Mouse (Mus musculus): ENCODE results near the gene Aebp1.

Aebp1 gene

DNA sequence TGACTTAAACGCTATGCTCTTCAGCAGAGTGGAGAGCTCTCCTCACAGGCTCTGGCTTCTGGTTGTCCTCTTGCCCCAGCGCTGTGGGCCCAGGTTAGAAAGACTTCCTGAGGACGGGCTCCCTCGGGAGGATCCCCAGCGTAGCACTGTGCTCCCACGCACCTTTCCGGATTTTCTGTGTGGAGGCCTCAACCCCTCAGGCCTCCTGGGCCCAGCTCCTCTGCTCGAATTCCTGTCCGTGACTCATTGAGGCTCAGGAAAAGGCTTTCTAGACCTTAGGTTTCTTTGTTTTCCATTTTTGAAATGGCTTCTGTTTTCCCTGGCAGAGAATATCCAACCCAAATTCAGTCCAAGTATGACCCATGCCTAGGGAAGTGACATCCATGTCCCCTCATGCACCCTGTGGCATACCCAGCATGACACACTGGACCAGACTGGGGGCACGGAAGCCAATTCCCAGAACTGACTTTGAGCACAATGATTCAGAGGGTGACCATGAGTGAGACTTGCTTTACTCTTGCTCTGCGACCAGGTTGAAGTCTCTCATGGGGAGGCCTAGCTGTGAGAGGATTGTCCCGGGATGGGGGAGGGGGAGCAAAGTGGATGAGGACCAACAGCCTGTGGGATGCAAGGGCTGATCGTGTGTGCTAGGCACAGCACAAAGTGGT, 1.7 kb upstream of the Aebp1 start:
- peaks cover 44% of the 10 kb centered on the region for H3K4me1 ChIP-seq (replicated peaks; ENCODE audit: low read depth, low read length)
- TF ChIP-seq POU5F1 (IDR thresholded peaks at IDR 0.05; ENCODE audit: borderline replicate concordance, low read length) (no peak), CTCF (conservative IDR thresholded peaks at IDR 0.05; ENCODE audit: low read length) (no peak), NANOG (IDR thresholded peaks at IDR 0.05; ENCODE audit: borderline replicate concordance, low read length) (no peak)
- H3K27me3 ChIP-seq (ENCODE audit: insufficient read depth, low read length) = peaks cover 58% of the 10 kb centered on the region
- H3K36me3 ChIP-seq (ENCODE audit: insufficient read depth, low read length) = peaks cover 8% of the 10 kb centered on the region
- no peak overlapping the region for H3K4me3 ChIP-seq (replicated peaks; ENCODE audit: low read length)
- no peaks in the 10 kb centered on the region for H3K9me3 ChIP-seq (ENCODE audit: low read length)

DNA sequence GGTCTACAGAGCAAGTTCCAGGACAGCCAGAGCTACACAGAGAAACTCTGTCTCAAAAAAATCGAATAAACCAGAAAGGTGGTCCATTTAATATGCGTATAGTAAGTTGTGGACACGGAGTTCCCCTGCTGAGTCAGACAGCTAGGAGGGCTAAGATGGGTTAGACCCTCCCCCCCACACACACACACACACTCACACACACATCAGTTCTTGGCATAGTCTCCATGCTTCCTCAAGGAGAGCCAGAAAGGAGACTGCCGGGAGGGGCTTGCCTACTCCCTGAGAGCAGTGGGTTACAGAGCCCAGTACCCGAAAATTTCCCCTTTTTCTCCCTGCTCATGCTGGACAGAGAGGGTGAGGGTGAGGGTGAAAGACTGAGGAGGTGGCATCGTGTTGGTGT, 1.1 kb upstream of the Aebp1 start:
- Histone ChIP-seq H3K4me1 (replicated peaks; ENCODE audit: low read depth, low read length) (peaks cover 38% of the 10 kb centered on the region), H3K9me3 (ENCODE audit: low read length) (no peaks in the 10 kb centered on the region), H3K36me3 (ENCODE audit: insufficient read depth, low read length) (peaks cover 14% of the 10 kb centered on the region), H3K27me3 (ENCODE audit: insufficient read depth, low read length) (peaks cover 63% of the 10 kb centered on the region), H3K4me3 (replicated peaks; ENCODE audit: low read length) (no peak overlapping the region)
- TF ChIP-seq NANOG (IDR thresholded peaks at IDR 0.05; ENCODE audit: borderline replicate concordance, low read length) (no peak), POU5F1 (IDR thresholded peaks at IDR 0.05; ENCODE audit: borderline replicate concordance, low read length) (no peak), CTCF (conservative IDR thresholded peaks at IDR 0.05; ENCODE audit: low read length) (no peak)

DNA sequence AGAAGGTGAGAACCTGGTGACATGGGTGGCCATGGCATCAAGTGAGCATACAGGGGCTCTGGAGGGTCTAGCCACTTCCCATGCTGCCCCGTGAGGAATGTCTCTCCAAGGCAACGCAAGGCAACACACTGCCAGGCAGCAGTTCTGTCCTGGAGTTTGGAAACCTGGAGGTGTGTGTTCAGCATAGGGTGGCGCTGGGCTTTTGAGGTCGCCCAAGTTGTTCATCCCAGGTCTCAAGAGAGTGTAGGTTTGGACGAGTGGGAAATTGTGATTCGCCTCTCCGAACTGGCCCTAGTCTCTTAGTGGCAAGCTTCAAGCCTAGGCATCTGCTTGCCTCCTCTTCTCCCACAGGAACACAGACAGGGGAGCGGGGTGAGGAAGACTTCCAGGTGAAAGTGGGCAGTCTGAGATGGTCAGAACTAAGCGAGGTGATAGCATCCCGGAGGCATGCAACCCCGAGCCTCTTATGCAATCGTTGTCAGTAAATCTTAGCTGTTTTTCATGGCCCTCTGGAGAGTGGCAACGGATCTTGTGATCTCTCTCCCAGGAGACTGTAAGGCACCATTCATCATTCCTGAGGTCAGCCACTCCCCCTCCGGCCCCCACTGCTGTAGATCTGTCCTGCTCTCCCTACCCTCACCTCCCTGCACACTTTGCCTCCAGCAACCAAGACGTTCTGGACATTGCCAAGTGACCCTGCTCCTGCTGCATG, 803 bp downstream of the Aebp1 start:
- H3K4me3 ChIP-seq (replicated peaks; ENCODE audit: low read length) = peak overlapping the region; percentile 81
- peaks cover 17% of the 10 kb centered on the region for H3K36me3 ChIP-seq (ENCODE audit: insufficient read depth, low read length)
- peaks cover 32% of the 10 kb centered on the region for H3K4me1 ChIP-seq (replicated peaks; ENCODE audit: low read depth, low read length)
- TF ChIP-seq POU5F1 (IDR thresholded peaks at IDR 0.05; ENCODE audit: borderline replicate concordance, low read length) = no peak
- no peak for TF ChIP-seq NANOG (IDR thresholded peaks at IDR 0.05; ENCODE audit: borderline replicate concordance, low read length)
- TF ChIP-seq CTCF (conservative IDR thresholded peaks at IDR 0.05; ENCODE audit: low read length) = no peak
- H3K27me3 ChIP-seq (ENCODE audit: insufficient read depth, low read length) = peaks cover 65% of the 10 kb centered on the region
- H3K9me3 ChIP-seq (ENCODE audit: low read length) = no peaks in the 10 kb centered on the region

DNA sequence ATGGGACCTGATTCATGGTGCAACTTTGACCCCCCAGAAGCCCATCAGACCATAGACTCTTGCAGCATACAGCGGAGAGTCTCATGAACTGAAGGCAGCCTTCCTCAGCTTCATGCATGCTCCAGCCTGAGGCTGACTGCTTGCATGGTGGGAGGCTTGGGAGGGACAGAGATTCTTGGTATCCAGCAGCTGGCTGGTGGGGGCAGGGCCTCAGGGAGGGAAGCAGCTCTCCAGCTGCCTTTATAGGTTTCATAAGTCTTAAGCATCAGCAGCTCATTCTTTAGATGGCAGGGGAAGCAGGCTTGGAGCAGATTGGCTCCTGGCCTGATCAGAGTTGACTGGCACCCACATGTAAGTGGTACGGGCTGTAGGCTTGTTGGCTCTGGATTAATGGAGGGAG, 5.4 kb downstream of the Aebp1 start:
- TF ChIP-seq CTCF (conservative IDR thresholded peaks at IDR 0.05; ENCODE audit: low read length) = no peak
- TF ChIP-seq NANOG (IDR thresholded peaks at IDR 0.05; ENCODE audit: borderline replicate concordance, low read length) = no peak
- no peak for TF ChIP-seq POU5F1 (IDR thresholded peaks at IDR 0.05; ENCODE audit: borderline replicate concordance, low read length)
- peaks cover 43% of the 10 kb centered on the region for H3K4me1 ChIP-seq (replicated peaks; ENCODE audit: low read depth, low read length)
- H3K4me3 ChIP-seq (replicated peaks; ENCODE audit: low read length) = no peak overlapping the region
- H3K36me3 ChIP-seq (ENCODE audit: insufficient read depth, low read length) = peaks cover 60% of the 10 kb centered on the region
- H3K27me3 ChIP-seq (ENCODE audit: insufficient read depth, low read length) = peaks cover 33% of the 10 kb centered on the region
- H3K9me3 ChIP-seq (ENCODE audit: low read length) = no peaks in the 10 kb centered on the region

DNA sequence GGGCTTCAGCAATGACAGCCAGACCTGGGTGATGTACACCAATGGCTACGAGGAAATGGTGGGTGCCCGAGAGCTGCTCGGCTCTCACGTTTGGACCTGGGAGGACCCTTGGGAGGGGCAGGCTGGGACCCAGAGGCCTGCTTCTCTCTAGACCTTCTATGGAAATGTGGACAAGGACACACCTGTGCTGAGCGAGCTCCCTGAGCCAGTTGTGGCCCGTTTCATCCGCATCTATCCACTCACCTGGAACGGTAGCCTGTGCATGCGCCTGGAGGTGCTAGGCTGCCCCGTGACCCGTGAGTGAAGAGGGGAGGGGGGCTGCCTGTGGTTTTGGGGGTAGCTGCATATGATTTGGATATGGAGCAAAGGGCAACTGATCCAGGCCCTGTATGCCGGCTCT, 6.6 kb downstream of the Aebp1 start:
- H3K4me1 ChIP-seq (replicated peaks; ENCODE audit: low read depth, low read length) = peaks cover 37% of the 10 kb centered on the region
- H3K4me3 ChIP-seq (replicated peaks; ENCODE audit: low read length) = no peak overlapping the region
- no peaks in the 10 kb centered on the region for H3K9me3 ChIP-seq (ENCODE audit: low read length)
- TF ChIP-seq POU5F1 (IDR thresholded peaks at IDR 0.05; ENCODE audit: borderline replicate concordance, low read length) (no peak), CTCF (conservative IDR thresholded peaks at IDR 0.05; ENCODE audit: low read length) (no peak), NANOG (IDR thresholded peaks at IDR 0.05; ENCODE audit: borderline replicate concordance, low read length) (no peak)
- H3K36me3 ChIP-seq (ENCODE audit: insufficient read depth, low read length) = peaks cover 72% of the 10 kb centered on the region
- H3K27me3 ChIP-seq (ENCODE audit: insufficient read depth, low read length) = peaks cover 22% of the 10 kb centered on the region

DNA sequence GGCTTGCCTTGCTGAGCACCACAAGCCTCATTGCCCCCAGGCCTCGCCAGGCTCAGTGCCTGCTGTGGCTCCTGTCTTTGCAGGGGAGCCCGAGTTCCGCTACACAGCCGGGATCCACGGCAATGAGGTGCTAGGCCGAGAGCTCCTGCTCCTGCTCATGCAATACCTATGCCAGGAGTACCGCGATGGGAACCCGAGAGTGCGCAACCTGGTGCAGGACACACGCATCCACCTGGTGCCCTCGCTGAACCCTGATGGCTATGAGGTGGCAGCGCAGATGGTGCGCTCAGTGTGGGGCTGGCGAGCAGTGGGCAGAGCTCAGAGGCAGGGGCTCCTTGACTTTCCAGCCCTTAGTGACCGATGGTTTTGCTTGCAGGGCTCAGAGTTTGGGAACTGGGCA, 7.6 kb downstream of the Aebp1 start:
- TF ChIP-seq CTCF (conservative IDR thresholded peaks at IDR 0.05; ENCODE audit: low read length) = no peak
- TF ChIP-seq POU5F1 (IDR thresholded peaks at IDR 0.05; ENCODE audit: borderline replicate concordance, low read length) = no peak
- TF ChIP-seq NANOG (IDR thresholded peaks at IDR 0.05; ENCODE audit: borderline replicate concordance, low read length) = no peak
- Histone ChIP-seq H3K4me1 (replicated peaks; ENCODE audit: low read depth, low read length) (peaks cover 47% of the 10 kb centered on the region), H3K9me3 (ENCODE audit: low read length) (no peaks in the 10 kb centered on the region), H3K4me3 (replicated peaks; ENCODE audit: low read length) (peak overlapping the region; percentile 26), H3K36me3 (ENCODE audit: insufficient read depth, low read length) (peaks cover 81% of the 10 kb centered on the region), H3K27me3 (ENCODE audit: insufficient read depth, low read length) (peaks cover 12% of the 10 kb centered on the region)

DNA sequence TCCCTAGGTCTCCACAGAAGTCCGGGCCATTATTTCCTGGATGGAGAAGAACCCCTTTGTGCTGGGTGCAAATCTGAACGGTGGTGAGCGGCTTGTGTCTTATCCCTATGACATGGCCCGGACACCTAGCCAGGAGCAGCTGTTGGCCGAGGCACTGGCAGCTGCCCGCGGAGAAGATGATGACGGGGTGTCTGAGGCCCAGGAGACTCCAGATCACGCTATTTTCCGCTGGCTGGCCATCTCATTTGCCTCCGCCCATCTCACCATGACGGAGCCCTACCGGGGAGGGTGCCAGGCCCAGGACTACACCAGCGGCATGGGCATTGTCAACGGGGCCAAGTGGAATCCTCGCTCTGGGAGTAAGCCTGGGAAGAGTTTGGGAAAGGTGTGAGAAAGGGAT, 8.3 kb downstream of the Aebp1 start:
- Histone ChIP-seq H3K9me3 (ENCODE audit: low read length) (no peaks in the 10 kb centered on the region), H3K36me3 (ENCODE audit: insufficient read depth, low read length) (peaks cover 81% of the 10 kb centered on the region), H3K4me1 (replicated peaks; ENCODE audit: low read depth, low read length) (peaks cover 52% of the 10 kb centered on the region), H3K27me3 (ENCODE audit: insufficient read depth, low read length) (0 out of 2 replicates have a peak, but pooled peaks cover 6% of the 10 kb centered on the region), H3K4me3 (replicated peaks; ENCODE audit: low read length) (no peak overlapping the region)
- TF ChIP-seq NANOG (IDR thresholded peaks at IDR 0.05; ENCODE audit: borderline replicate concordance, low read length) (no peak), CTCF (conservative IDR thresholded peaks at IDR 0.05; ENCODE audit: low read length) (no peak), POU5F1 (IDR thresholded peaks at IDR 0.05; ENCODE audit: borderline replicate concordance, low read length) (no peak)

DNA sequence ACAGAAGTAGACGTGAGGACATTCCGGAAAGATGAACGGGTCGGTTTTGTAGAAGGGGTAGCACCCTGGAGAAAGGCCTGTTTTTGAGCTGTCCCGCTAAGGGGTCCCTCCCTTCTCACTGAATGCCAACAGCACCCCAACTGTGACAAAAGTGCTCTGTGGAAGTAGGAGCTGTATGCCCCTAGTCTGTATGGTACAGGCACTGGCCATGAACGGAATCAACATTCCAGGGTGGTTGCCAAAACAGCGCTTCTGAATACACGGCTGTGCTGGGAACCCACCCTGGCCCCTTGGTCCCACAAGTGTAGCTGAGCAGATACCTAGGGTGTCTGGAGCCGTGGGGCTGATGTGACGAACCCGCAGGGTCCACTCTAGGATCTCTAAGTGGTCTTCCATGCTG, 11.0 kb downstream of the Aebp1 start:
- Histone ChIP-seq H3K9me3 (ENCODE audit: low read length) (no peaks in the 10 kb centered on the region), H3K4me3 (replicated peaks; ENCODE audit: low read length) (no peak overlapping the region), H3K27me3 (ENCODE audit: insufficient read depth, low read length) (no peaks in the 10 kb centered on the region), H3K4me1 (replicated peaks; ENCODE audit: low read depth, low read length) (peaks cover 68% of the 10 kb centered on the region), H3K36me3 (ENCODE audit: insufficient read depth, low read length) (peaks cover 92% of the 10 kb centered on the region)
- TF ChIP-seq CTCF (conservative IDR thresholded peaks at IDR 0.05; ENCODE audit: low read length) = no peak
- TF ChIP-seq POU5F1 (IDR thresholded peaks at IDR 0.05; ENCODE audit: borderline replicate concordance, low read length) = no peak
- TF ChIP-seq NANOG (IDR thresholded peaks at IDR 0.05; ENCODE audit: borderline replicate concordance, low read length) = no peak

Measured in E14TG2a.4 (cell line).